Mouse (Mus musculus) thymus, postnatal 14 days (tissue): ENCODE data around the gene Tgif1.
"Not testable (repeated sequence)": the region's sequence is repeated elsewhere in the genome, so short reads cannot be mapped to it uniquely, and the experiment has no call there.

Experiments used
- DNase-seq: peaks from one replicate; pipeline ENCODE4 v3.0.0; 2021

The Tgif1 gene

GRCm38 (mm10) chr17:70838031-70838430 is 15.3 kb downstream of the Tgif1 start:
- DNase-seq, result no peak

GRCm38 (mm10) chr17:70837474-70837873 is 15.9 kb downstream of the Tgif1 start:
- not testable (repeated sequence) for DNase-seq

- DNase-seq, result no peak
These were observed 16.5 kb downstream of the Tgif1 start for GRCm38 (mm10) chr17:70836820-70837219.

GRCm38 (mm10) chr17:70835071-70835790 is 18.1 kb downstream of the Tgif1 start:
- DNase-seq, result no peak

GRCm38 (mm10) chr17:70834430-70834965 is 18.8 kb downstream of the Tgif1 start:
- DNase-seq, result no peak

- no peak for DNase-seq
These were observed 20.8 kb downstream of the Tgif1 start for GRCm38 (mm10) chr17:70832544-70832943.

- no peak for DNase-seq
These were observed 21.8 kb downstream of the Tgif1 start for GRCm38 (mm10) chr17:70831591-70831990.

GRCm38 (mm10) chr17:70829943-70830715 is 23.2 kb downstream of the Tgif1 start:
- no peak for DNase-seq

- DNase-seq, result no peak
These were observed 24.1 kb downstream of the Tgif1 start for GRCm38 (mm10) chr17:70829217-70829616.

- no peak for DNase-seq
These were observed 24.8 kb downstream of the Tgif1 start for GRCm38 (mm10) chr17:70828569-70828968.

- DNase-seq, result no peak
These were observed 25.2 kb downstream of the Tgif1 start for GRCm38 (mm10) chr17:70828180-70828528.

GRCm38 (mm10) chr17:70827463-70828179 is 25.7 kb downstream of the Tgif1 start:
- DNase-seq, result not testable (repeated sequence)

GRCm38 (mm10) chr17:70826227-70826626 is 27.1 kb downstream of the Tgif1 start:
- DNase-seq, result no peak

GRCm38 (mm10) chr17:70823083-70823482 is 30.3 kb downstream of the Tgif1 start:
- no peak for DNase-seq

GRCm38 (mm10) chr17:70817862-70818451 is 35.4 kb downstream of the Tgif1 start:
- DNase-seq, result no peak

- no peak for DNase-seq
These were observed 38.3 kb downstream of the Tgif1 start for GRCm38 (mm10) chr17:70815001-70815400.

GRCm38 (mm10) chr17:70810795-70811194 is 42.6 kb downstream of the Tgif1 start:
- DNase-seq, result no peak

GRCm38 (mm10) chr17:70809776-70810175 is 43.6 kb downstream of the Tgif1 start:
- no peak for DNase-seq

GRCm38 (mm10) chr17:70808837-70809236 is 44.5 kb downstream of the Tgif1 start:
- DNase-seq, result no peak

GRCm38 (mm10) chr17:70807885-70808284 is 45.5 kb downstream of the Tgif1 start:
- DNase-seq, result no peak

GRCm38 (mm10) chr17:70806600-70806999 is 46.7 kb downstream of the Tgif1 start:
- no peak for DNase-seq

GRCm38 (mm10) chr17:70805866-70806265 is 47.5 kb downstream of the Tgif1 start:
- DNase-seq, result no peak

GRCm38 (mm10) chr17:70802022-70802421 is 51.3 kb downstream of the Tgif1 start:
- no peak for DNase-seq
